Mouse (Mus musculus) forebrain, embryonic 10.5 days (tissue): ENCODE data around the gene 5730455P16Rik. TPM values are rescaled to one million over a fixed set of nuclear protein-coding genes. Genes with fewer than 3 reads are reported as not detected.
A peak's percentile ranks its signal among the peaks of the same experiment; 100 is the strongest.
"Not testable (repeated sequence)": the region's sequence is repeated elsewhere in the genome, so short reads cannot be mapped to it uniquely, and the experiment has no call there.

ENCODE experiments used
- DNase-seq: peaks from one replicate; pipeline ENCODE4 v3.0.0-alpha.2; 2017; ENCODE audit warnings: low spot score; ENCODE audit errors: extremely low spot score
- H3K27ac ChIP-seq: fragments of 300-500 bp; sonication (generic); 2 replicates; pipeline ENCODE4 v1.5.1; 2016; ENCODE audit warnings: mild to moderate bottlenecking
- H3K27me3 ChIP-seq: fragments of 300-500 bp; sonication (generic); 2 replicates; pipeline ENCODE4 v1.6.1; 2016; ENCODE audit warnings: mild to moderate bottlenecking; ENCODE audit not compliant: poor library complexity, severe bottlenecking
- H3K36me3 ChIP-seq: fragments of 300-500 bp; sonication (generic); replicated peaks from 2 replicates; pipeline ENCODE4 v1.6.1; 2016; ENCODE audit warnings: mild to moderate bottlenecking, moderate library complexity
- H3K4me1 ChIP-seq: fragments of 300-500 bp; sonication (generic); 2 replicates; pipeline ENCODE4 v1.6.1; 2016
- H3K4me3 ChIP-seq: fragments of 300-500 bp; sonication (generic); 2 replicates; pipeline ENCODE4 v1.5.1; 2016; ENCODE audit warnings: mild to moderate bottlenecking, moderate library complexity
- H3K9me3 ChIP-seq: fragments of 300-500 bp; sonication (generic); 2 replicates; pipeline ENCODE4 v1.6.1; 2016; ENCODE audit warnings: mild to moderate bottlenecking, moderate library complexity
- WGBS: fragments of 180-500 bp; shearing (Covaris S2); methylation state at CpG from one replicate; pipeline ENCODE4 v1.1.7; 2016; 5-methylcytosine and 5-hydroxymethylcytosine counted together
- polyA plus RNA-seq: library from polyadenylated mRNA; unstranded; fragments of >200 nt; fragmentation: Nextera tagmentation; extraction: Ambion mirVana; gene quantifications from 2 replicates; pipeline ENCODE4 v1.2.1, GENCODE M21; 2016

5730455P16Rik gene
- polyA plus RNA-seq, result 26.5 and 29.4 TPM in 2 replicates

DNA sequence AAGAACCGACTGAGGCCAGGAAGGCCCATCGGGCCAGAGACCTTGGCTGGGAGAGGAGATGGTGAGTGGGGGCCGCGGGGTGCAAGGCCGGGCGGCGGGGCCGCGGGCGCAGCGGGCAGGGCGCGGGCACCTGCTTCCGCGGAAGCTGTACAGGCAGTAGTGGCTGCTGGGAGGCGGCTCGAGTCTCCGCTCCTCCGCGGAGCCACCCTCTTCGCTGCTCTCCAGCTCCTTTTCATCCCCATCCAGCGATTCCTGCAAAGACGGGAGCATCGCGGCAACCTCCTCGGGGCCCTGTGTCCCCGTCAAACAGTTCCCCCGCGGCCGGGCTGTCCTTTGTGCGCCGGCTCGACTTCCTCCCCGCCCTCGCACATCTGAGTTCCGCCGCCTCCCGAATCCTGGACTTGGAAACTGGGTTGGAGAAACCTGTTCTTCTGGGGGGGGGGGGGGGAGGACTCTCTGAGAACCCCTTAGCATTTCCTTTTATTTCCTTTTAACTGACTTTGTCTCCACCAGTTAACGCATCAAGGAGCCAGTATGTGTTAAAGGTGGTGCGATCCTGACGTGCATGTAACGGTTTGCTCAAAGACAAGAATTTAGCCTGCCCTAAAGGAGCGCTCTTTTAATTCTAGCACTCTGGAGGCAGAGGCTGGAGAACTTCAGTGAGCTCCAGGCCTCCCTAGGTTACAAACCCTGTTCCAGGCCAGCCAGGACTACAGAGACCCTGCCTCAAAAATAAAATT, at the start of gene 5730455P16Rik:
Gene 5730455P16Rik (minus strand): TSS at position 323 of the 740 bp plus-strand sequence.
- no peaks in the 10 kb centered on the region for H3K9me3 ChIP-seq
- peaks cover 25% of the 10 kb centered on the region for H3K4me1 ChIP-seq

DNA sequence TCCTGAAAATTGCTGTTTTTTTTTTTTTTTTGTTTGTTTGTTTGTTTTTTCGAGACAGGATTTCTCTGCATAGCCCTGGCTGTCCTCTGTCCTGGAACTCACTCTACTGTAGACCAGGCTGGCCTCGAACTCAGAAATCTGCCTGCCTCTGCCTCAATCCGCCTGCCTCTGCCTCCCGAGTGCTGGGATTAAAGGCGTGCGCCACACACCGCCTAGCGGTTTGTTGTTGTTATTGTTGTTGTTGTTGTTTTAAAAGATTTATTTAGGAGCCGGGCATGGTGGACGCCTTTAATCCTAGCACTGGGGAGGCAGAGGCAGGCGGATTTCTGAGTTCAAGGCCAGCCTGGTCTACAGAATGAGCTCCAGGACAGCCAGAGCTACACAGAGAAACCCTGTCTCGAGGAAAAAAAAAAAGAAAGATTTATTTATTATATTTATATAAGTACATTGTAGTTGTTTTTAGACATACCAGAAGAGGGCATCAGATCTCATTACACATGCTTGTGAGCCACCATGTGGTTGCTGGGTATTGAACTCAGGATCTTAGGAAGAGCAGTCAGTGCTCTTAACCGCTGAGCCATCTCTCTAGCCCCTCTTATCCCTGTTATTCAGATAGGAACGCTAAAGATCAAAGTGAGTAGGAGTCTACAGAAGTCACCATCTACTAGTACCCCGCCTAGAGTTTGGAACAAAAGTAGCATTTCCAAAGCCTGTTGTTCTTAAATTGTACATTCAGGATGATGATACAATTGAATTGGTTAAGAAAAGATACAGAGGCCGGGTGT, 48.4 kb upstream of the 5730455P16Rik start:
- WGBS, result 82% methylated on average over 16 of the region's 16 CpGs
- not testable (repeated sequence) for H3K27ac ChIP-seq, H3K36me3 ChIP-seq, H3K4me3 ChIP-seq, H3K27me3 ChIP-seq, H3K9me3 ChIP-seq, DNase-seq
- H3K4me1 ChIP-seq, result peaks cover 15% of the 10 kb centered on the region

More for the DNA sequence above, at the start of gene 5730455P16Rik:
- WGBS, result 3% methylated on average over 43 of the region's 43 CpGs
- peak; percentile 87 for DNase-seq
- Histone ChIP-seq H3K4me3 (peak within 1 kb of the TSS; percentile 97), H3K27ac (peak within 1 kb of the TSS; percentile 95), H3K27me3 (no peaks in the 10 kb centered on the region), H3K36me3 (peaks cover 26% of the 10 kb centered on the region)

DNA sequence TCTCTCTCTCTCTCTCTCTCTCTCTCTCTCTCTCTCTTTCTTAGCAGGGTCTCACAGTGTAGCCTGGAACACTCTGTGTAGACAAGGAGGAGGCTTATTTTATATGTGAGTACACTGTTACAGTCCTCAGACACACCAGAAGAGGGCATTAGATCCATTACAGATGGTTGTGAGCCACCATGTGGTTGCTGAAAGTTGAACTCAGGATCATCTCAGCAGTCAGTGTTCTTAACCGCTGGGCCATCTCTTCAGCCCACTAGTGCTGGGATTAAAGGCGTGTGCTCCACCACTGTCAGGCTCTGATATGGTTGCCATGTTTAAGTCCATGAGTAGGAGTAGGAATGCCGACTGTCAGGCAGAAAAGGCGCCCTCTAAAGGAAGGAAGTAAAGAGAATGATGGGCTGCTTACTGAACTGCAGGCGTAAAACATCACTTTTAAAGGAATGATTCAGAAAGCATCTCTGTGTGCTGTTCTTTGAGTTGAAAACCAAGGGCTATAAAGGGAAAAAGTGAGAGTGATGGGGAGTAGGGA, 47.5 kb upstream of the 5730455P16Rik start:
- Histone ChIP-seq H3K4me3 (no peak overlapping the region), H3K36me3 (no peaks in the 10 kb centered on the region), H3K27ac (no peak overlapping the region), H3K4me1 (peaks cover 15% of the 10 kb centered on the region), H3K27me3 (no peaks in the 10 kb centered on the region), H3K9me3 (no peaks in the 10 kb centered on the region)
- no peak for DNase-seq
- 66% methylated on average over 5 of the region's 5 CpGs for WGBS

DNA sequence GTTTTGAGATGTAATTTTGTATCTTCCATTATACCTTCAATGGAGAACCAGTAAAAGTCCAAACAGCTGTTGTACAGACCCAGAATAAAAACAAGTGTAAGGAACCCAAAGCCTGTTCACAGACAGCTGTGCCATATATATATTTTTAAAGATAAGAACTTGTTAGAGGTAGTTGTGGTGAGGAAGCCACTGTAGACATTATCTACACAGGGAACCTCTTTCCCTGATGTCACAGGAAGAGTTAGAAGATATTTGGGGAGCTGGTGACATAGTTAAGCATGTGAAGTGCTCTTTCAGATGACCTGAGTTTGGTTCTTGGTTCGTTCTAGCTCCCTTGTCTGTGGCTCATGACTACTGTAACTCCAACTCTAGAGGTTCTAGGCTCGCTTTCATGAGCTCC, 46.9 kb upstream of the 5730455P16Rik start:
- Histone ChIP-seq H3K9me3 (no peaks in the 10 kb centered on the region), H3K36me3 (no peaks in the 10 kb centered on the region), H3K4me1 (peaks cover 11% of the 10 kb centered on the region), H3K27ac (no peak overlapping the region), H3K27me3 (no peaks in the 10 kb centered on the region), H3K4me3 (no peak overlapping the region)
- WGBS, result 88% methylated on average over 2 of the region's 2 CpGs
- no peak for DNase-seq

DNA sequence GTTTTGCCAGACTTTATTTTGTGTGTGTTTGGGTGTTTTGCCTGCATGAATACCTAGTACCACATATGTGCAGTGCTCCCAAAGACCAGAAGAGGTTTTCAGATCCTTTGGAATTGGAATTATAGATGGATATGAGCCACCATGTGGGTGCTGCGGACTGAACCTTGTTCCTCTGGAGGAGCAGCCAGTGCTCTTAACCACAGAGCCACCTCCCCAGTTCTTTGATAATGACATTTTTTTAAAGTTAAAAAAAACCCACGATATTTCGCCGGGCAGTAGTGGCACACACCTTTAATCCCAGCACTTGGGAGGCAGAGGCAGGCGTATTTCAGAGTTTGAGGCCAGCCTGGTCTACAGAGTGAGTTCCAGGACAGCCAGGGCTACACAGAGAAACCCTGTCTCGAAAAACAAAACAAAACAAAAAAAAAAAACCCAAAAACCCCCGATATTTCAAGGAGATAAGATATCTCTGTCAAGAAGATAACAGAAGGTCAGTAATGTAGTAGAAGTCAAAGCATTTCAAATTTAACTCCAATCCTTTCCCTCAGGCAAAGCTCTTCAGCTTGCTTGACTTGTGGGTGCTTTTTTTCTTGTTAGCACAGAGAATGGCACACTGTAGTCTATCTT, 43.7 kb upstream of the 5730455P16Rik start:
- no peak for DNase-seq
- no peaks in the 10 kb centered on the region for H3K4me1 ChIP-seq
- WGBS, result 88% methylated on average over 7 of the region's 7 CpGs
- H3K9me3 ChIP-seq, result peaks cover 5% of the 10 kb centered on the region; the same call in 1 of the 2 replicates
- peaks cover 10% of the 10 kb centered on the region for H3K36me3 ChIP-seq
- H3K27me3 ChIP-seq, result no peaks in the 10 kb centered on the region
- H3K4me3 ChIP-seq, result no peak overlapping the region
- H3K27ac ChIP-seq, result no peak overlapping the region

DNA sequence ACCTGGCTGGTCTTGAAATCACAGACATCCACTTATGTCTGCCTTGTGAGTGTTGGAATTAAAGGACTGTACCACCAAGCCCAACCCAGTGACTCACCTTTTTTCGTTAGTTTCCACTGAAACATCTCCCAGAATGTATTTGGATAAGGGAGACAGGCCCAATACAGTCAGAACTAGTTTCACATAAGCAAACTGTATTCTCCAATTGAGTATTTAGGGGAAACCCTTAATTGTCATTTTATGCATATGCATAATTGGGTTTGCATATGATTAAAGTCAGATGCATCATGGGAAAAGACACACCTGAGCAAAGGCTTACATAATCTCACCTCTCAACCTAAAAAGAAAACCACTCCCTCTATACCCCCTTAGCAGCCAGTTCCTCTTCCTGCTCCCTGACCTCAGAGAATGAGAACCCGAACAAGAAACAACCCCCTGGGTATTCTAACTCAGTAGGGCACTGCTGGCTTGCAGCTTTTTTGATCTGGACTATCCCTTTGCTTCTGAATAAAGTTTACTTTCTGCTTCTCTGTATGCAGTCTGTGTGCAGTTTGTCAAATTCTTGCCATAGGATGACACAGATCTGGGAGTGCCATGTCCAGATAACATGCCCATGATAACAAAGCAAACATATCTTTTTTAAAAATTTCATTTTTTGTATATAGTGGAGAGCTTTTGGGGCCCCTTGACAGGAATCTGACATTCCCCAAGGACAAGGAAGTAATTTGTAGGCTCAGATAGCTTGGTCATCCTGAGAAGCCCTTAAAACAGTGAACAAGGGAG, 42.6 kb upstream of the 5730455P16Rik start:
- H3K27me3 ChIP-seq, result no peaks in the 10 kb centered on the region
- 65% methylated on average over 2 of the region's 2 CpGs for WGBS

DNA sequence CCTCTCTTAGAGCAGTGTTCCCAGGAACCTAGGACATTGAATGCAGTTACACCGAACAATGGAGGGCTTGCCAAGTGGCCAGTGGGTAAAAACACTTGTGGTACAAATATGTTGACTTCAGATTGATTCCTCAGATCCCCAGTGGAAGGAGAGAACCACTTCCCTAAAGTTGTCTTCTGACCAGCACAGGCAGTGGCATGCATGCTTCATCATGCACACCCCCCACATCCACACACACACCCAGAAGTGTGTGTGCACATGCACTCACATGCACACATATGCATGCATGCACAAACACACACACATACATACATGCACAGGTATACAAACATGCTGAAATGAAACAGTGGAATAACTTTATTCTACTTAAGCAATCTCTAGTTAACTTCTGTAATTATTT, 41.9 kb upstream of the 5730455P16Rik start:
- Histone ChIP-seq H3K36me3 (peaks cover 24% of the 10 kb centered on the region), H3K4me3 (no peak overlapping the region), H3K27me3 (no peaks in the 10 kb centered on the region), H3K9me3 (peaks cover 5% of the 10 kb centered on the region; the same call in 1 of the 2 replicates), H3K4me1 (no peaks in the 10 kb centered on the region), H3K27ac (no peak overlapping the region)
- DNase-seq, result no peak
- WGBS, result 75% methylated on average over 1 of the region's 1 CpGs

More for the DNA sequence above, 42.6 kb upstream of the 5730455P16Rik start:
- H3K27ac ChIP-seq, result no peak overlapping the region
- no peak for DNase-seq
- H3K4me1 ChIP-seq, result no peaks in the 10 kb centered on the region
- no peak overlapping the region for H3K4me3 ChIP-seq
- peaks cover 5% of the 10 kb centered on the region; the same call in 1 of the 2 replicates for H3K9me3 ChIP-seq
- H3K36me3 ChIP-seq, result peaks cover 17% of the 10 kb centered on the region

DNA sequence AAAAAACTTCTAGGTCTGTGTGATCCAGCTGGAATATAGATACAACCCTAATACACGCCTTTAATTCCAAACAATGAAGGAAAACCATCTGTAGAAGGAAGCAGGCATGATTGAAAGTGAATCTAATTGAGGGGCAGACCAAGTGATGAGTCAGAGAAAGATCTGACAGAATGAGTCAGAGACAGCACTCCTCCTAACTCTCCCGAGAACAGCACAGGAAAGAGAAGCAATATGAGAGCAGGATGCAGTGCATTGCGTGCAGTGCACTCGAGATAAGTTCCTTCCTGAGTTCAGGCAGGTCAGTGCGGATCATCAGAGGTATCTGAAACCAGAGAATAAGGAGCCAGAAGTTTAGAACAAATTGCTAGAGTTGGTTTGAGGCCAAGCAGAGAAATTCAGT, 39.3 kb upstream of the 5730455P16Rik start:
- WGBS, result 92% methylated on average over 5 of the region's 5 CpGs
- DNase-seq, result no peak
- Histone ChIP-seq H3K36me3 (peaks cover 41% of the 10 kb centered on the region), H3K9me3 (peaks cover 5% of the 10 kb centered on the region; the same call in 1 of the 2 replicates), H3K4me1 (no peaks in the 10 kb centered on the region), H3K27ac (no peak overlapping the region), H3K27me3 (no peaks in the 10 kb centered on the region), H3K4me3 (no peak overlapping the region)

DNA sequence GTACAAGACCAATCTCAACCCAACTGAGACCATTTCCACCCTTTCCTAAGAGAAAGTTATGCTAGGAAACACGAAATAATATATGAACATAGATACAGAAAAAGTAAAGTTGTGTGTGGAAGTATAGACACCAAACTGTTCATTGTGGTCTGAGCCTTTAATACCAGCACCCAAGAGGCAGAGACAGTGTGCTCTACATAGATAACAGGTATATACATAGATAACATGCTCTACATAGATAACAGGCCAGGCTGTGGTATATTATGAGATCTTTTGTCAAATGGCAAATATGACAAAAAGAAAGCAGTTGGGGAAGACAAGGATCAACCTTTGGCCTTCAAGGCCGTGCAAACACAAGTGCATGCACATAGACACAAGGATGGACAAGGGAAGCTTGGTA, 32.5 kb upstream of the 5730455P16Rik start:
- DNase-seq, result no peak
- Histone ChIP-seq H3K27ac (no peak overlapping the region), H3K4me3 (no peak overlapping the region), H3K36me3 (peaks cover 89% of the 10 kb centered on the region), H3K27me3 (no peaks in the 10 kb centered on the region), H3K9me3 (no peaks in the 10 kb centered on the region), H3K4me1 (no peaks in the 10 kb centered on the region)
- 93% methylated on average over 2 of the region's 2 CpGs for WGBS

DNA sequence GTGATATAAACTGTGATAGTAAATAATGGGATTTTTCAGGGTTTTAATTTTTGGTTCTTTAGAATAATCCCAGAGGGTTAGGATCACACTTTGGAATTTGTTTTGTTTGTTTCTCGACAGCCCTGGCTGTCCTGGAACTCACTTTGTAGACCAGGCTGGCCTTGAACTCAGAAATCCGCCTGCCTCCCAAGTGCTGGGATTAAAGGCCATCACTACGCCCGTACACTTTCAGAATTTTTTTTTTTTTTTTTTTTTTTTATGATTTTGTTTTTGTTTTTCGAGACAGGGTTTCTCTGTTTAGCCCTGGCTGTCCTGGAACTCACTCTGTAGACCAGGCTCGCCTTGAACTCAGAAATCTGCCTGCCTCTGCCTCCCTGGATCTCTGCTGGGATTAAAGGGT, 30.0 kb upstream of the 5730455P16Rik start:
- H3K4me1 ChIP-seq, H3K9me3 ChIP-seq, DNase-seq, H3K27me3 ChIP-seq, H3K4me3 ChIP-seq, H3K27ac ChIP-seq: not testable (repeated sequence)
- H3K36me3 ChIP-seq, result peaks cover 92% of the 10 kb centered on the region
- 97% methylated on average over 6 of the region's 6 CpGs for WGBS

DNA sequence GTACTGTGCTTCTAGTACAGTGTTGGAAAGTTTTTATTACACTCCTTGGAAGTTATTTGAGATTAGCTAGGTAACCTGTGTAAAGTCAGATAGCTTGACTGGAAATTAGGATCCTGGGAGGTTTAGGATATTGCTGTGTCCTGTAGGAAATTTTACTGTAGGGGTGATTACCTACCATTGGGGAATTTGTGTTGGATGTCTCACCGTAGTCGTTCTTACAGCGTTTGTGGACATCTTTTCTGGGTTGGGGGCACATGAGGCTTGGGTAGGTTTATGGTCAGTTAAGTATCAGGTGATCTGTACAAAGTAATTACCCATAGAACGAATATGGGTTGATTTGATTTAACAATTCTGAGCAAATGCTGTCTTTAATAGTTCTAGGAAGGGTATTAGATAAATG, 18.8 kb upstream of the 5730455P16Rik start:
- 90% methylated on average over 4 of the region's 4 CpGs for WGBS
- Histone ChIP-seq H3K4me3 (no peak overlapping the region), H3K27me3 (no peaks in the 10 kb centered on the region), H3K9me3 (no peaks in the 10 kb centered on the region), H3K27ac (no peak overlapping the region), H3K36me3 (peaks cover 100% of the 10 kb centered on the region), H3K4me1 (no peaks in the 10 kb centered on the region)
- no peak for DNase-seq

DNA sequence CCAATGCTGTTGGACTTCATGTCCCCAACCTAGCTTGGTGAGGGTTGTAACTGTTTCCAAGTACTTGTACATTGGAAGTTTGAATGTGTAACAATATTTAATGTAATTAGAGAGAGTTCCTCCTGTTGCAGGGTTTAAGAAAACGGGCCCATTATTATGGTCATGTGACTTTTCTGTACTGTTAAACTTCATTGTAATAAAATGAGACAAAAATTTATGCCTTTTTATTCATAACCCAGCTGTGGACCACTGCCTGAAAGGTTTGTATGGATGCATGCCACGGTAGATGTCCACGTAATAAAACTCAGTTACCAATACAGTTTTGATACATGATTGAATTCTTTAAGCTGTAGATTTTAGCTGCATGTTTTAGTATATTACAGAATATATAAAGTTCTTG, 18.1 kb upstream of the 5730455P16Rik start:
- H3K4me3 ChIP-seq, result no peak overlapping the region
- H3K9me3 ChIP-seq, result no peaks in the 10 kb centered on the region
- no peaks in the 10 kb centered on the region for H3K4me1 ChIP-seq
- H3K27ac ChIP-seq, result no peak overlapping the region
- no peak for DNase-seq
- WGBS, result 97% methylated on average over 3 of the region's 3 CpGs
- no peaks in the 10 kb centered on the region for H3K27me3 ChIP-seq
- H3K36me3 ChIP-seq, result peaks cover 100% of the 10 kb centered on the region
